Mouse (Mus musculus) A20 (cell line): ENCODE measurements around the gene Srrt.

Experiments
- DNase-seq: peaks from one replicate; pipeline ENCODE4 v3.0.0-alpha.2; 2011; ENCODE audit warnings: low read depth, low spot score

Gene Srrt

DNA sequence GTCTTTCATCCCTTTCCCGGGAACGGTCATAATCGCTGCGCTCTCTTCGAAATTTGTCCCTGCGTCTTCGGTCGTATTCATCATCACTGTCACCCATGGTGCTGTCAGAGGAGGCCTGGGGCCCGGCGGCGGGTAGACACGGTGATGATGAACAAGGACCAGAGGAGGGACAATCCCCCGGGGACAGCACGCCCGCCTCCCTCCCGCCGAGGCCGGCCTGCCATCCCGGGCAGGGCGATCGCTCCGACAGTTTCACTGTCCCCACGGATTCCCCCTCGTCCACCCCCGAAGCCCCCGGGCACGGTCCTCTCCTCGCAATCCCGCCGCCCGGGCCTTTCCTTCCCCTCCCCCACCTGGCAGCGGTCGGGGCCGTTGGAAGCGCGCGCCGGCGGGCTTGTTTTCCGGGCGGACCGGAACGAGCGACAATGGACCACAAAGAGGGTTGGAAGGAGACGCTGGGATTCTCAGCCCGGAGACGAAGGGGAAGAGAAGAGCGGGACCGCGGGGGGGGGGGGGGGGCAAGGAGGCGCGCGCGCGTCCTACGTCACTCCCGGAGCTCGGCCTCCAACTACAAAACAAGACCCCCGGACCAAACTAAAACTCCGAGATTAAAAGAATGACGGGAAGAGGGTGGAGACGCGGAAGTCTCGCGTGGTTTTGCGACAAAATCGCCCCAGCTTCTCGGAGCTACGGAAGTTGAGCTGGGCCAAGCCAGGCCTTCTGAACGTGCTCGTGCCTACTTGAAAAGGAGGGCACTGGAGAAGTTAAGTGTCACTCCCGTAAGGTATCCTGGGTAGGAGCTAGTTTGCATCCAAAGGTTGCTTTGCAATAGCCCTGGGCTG, at the start of gene Srrt:
TSS of gene Srrt (minus strand) at position 604 of the 842 bp plus-strand sequence.
- DNase-seq: peak; percentile 98

GRCm38 (mm10) chr5:137354091-137354490, 46.6 kb upstream of the Srrt start:
- no peak for DNase-seq

GRCm38 (mm10) chr5:137352011-137352975, 44.8 kb upstream of the Srrt start:
- DNase-seq: no peak

- no peak for DNase-seq
Observed at GRCm38 (mm10) chr5:137351394-137351793, 43.9 kb upstream of the Srrt start.

DNA sequence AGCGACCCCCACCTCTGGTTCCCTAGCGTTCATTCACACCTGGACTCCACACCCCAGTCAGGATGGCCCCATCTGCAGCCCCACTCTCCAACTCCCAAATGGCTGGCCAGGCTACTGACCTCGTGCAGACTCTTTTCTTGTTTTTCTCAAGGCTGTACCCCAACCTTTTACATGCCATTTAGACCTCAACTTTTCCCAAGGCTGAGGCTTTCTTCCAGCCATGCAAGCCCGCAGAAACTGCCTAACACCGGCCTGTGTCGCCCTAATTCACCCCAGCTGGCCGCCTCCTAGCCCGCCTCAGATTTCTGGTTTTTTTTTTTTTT, 43.5 kb upstream of the Srrt start:
- DNase-seq: no peak

GRCm38 (mm10) chr5:137350205-137351057, 43.0 kb upstream of the Srrt start:
- no peak for DNase-seq

DNA sequence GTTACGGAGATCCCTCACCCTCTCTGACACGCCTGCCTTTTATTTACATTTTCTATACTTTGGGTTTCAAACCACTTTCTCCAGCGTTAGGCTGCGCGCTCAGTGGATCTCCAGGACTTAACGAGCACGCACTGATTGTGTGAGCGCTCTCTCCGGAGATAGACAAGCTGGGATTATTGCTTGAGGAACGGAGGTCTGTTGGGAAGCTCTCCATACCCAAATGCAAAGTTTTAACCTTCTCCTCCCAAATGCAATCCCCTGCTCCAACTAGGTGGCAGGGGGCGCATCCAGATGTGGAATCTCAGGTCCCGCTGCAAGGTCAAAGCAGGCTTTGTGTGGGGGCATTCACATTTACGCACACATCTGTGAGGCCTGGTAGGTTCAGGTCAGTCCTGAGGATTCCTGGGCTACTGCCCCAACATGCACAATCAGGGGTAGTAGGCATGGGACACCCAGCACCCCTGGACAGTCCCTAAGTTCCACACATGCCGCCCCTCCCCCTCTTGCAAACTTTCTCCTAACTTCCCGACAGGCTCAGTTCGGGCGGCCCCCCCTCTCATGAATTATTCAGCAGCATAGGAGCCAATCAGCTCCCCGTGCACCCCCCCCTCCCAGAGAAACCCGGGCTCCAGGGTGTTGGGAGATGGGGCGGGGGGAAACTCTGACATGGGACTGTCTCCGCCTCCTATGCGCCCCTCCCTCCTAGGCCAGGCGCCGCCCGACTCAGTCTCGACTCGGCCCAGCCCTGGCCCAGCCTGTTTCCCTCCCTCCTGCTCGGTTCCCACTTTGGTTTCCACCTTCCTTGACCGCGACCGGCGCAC, 42.1 kb upstream of the Srrt start, which contains the start of gene Ephb4:
TSS of gene Ephb4 (plus strand) at position 726 of the 821 bp plus-strand sequence.
- no peak for DNase-seq

DNA sequence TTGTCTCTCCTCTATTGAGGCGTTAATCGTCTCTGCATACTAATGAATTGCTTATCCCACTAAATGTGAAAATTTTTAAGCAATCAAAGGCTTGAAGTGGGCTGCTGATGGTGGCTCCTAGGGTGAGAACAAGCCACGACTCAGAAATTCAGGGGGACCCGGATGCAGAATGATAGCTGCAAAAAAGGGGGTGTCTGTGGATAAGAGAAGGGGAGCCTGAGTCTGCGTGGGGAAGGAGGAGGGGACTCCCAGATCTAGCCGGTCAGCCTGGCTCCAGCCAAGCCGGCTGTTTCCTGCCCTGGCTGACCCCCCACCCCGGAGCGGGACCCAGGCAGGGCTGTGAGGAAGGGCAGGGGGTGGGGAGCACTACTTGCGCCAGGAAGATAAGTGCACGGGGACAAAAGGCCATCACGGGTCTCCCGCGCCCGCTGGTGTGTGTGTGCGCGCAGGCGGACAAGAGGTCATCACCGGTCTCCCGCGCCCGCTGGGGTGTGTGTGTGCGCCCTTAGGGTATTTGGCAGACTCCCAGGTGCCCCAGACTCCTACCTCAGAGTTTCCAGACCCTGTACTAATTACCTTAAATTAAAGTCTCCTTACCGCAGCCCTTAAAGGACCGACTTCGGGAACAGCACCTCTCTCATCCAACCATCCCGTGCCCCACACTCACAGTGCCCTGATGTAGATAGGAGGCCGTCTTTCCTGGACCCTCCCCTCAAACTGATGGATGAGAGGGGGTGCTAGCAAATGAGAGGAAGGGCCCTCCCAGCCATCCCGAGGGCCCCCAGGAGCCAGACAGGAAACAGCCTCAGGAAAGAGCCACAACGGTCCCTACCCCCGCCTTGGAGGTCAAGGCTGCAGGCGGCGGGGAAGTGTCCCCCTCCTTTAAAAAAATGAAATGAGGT, 41.3 kb upstream of the Srrt start:
- DNase-seq: no peak

GRCm38 (mm10) chr5:137347856-137348255, 40.4 kb upstream of the Srrt start:
- DNase-seq: no peak

- DNase-seq: no peak
Observed at GRCm38 (mm10) chr5:137346983-137347382, 39.5 kb upstream of the Srrt start.

GRCm38 (mm10) chr5:137346388-137346787, 38.9 kb upstream of the Srrt start:
- no peak for DNase-seq

- DNase-seq: peak; percentile 44
Observed at GRCm38 (mm10) chr5:137345821-137346220, 38.3 kb upstream of the Srrt start.

DNA sequence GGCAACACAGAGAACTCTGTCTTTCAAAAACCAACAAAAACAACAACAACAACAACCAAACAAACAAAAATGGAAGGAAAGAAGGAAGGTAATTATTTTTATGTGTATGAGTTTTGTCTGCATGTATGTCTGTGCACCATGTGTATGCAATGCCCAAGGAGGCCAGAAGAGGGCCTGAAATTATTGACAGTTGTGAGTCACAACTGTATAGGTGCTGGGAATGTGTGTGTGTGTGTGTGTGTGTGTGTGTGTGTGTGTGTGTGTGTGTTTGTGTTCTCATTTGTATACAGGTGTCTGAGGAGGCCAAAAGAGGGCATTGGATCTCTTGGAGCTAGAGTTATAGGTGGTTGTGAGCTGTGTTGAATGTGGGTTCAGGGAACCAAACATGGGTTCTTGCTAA, 36.4 kb upstream of the Srrt start:
- no peak for DNase-seq

GRCm38 (mm10) chr5:137343412-137343811, 35.9 kb upstream of the Srrt start:
- DNase-seq: no peak

DNA sequence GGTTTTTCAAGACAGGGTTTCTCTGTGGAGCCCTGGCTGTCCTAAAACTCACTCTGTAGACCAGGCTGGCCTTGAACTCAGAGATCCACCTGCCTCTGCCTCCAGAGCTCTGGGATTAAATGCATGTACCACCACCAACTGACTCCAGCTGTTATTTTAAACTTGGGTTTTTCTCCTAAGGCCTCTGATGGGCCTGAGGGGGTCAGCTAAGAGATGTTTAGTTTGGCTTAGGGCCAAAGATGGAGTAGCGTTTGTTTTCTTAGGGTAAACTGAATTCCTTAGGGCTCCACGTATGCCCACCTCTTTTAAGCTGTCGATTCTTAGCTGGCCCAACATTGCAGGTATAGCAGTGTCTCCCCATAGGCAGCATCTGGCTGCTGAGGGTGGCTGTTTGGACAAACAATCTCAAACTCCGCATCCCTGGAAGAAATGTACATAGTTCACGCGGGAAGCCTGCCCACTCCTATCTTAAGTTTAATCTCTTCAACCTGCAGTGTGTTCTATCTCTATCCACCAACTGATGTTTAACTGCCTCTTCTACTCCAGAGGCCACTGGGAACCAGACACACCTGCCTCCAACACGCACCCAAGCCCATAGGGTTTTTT, 35.0 kb upstream of the Srrt start:
- DNase-seq: no peak

DNA sequence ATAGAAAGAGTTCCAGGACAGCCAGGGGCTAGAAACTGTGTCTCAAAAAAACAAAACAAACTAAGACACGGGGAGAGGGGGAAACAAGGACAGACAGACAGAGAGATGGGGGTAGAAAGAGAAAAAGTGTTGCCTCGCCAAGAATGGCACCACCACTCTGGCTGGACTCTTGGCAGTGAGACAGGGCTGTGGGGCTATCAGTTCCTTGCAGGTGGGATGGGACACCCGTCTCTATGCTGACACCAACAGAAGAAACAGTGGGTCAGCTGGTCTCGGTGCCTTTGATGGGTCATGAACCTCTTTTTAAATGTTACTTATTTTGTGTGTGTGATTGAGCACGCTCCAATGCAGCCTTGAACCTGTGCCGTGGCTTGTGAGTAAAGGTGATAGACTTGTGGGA, 32.7 kb upstream of the Srrt start:
- no peak for DNase-seq

DNA sequence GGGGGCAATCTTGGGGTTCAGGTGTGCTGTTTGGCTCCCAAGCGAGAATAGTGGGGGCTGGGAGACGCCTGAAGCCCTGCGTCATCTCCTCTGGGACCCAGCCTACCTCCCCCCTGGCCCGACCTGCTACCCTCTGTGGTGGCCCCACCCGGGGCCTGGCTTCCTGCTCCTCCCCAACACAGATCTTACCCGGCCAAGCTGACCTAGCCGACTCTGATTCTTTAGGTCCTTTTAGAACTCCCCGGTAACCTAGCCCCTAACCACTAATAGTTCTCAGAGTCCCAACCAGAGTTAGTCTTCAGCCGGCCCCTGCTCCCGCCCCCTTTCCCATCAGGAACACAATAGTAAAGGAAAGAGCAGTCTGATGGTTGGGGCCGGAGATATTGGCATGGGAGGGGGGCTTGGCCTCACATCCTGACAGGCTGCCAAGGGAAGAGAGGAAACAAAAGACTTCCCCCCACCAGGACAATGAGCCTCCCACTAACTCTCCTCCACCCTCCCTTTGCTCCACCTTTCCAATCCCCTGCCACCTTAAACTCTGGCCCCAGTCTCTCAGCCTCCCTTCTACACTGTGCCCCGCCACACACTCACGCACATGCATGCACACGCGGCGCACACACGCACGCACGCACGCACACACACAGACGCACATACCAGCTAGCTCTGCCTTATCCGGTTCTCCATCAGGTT, 32.0 kb upstream of the Srrt start:
- no peak for DNase-seq

DNA sequence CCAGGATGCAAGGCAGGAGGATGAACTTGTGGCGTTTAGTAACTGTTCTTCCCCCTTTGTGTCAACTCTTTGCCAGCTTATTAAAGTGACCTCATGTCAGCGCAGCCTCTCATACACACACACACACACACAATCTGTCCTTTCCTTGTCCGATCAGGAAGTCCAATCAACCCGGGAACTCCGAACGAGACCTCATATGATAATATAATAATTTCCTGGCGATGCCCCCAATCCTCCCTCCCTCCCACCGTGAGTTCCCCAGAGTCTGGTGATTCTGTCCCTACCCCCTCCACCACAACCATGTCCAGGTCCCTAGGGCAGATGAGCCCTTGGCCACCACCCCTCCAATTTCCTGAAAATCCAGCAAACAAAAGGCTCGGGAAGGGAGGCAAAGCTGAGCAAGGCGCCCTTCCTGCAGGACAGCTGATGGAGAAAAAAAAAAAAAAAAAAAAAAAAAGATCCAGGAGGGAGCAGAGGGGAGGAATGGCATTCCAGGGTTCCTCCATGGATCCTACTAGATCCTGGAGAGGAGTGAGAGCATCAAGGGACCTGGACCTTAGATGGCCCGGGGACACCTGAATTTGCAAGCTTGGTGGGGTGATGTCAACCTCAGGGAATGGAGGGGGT, 31.3 kb upstream of the Srrt start:
- no peak for DNase-seq
